Mouse (Mus musculus) stomach, embryonic 16.5 days (tissue): ENCODE results near the gene Zfp839. TPM values are rescaled to one million over a fixed set of nuclear protein-coding genes. Genes with fewer than 3 reads are reported as not detected.

Experiments used
- ATAC-seq: fragments of 200-750 bp; cut with Nextera tagmentation; 2 replicates; pipeline ENCODE4 v1.8.0; 2017; ENCODE audit warnings: moderate number of reproducible peaks, moderate TSS enrichment; ENCODE audit not compliant: insufficient read depth, low FRiP score
- H3K27ac ChIP-seq: fragments of 300-500 bp; sonication (generic); 2 replicates; pipeline ENCODE4 v1.5.1; 2014; ENCODE audit warnings: low read length
- H3K27me3 ChIP-seq: fragments of 300-500 bp; sonication (generic); 2 replicates; pipeline ENCODE4 v1.6.1; 2014; ENCODE audit warnings: low read length, control low read depth, mixed read lengths; ENCODE audit not compliant: control insufficient read depth, insufficient read depth
- H3K36me3 ChIP-seq: fragments of 300-500 bp; sonication (generic); 2 replicates; pipeline ENCODE4 v1.6.1; 2014; ENCODE audit warnings: low read length; ENCODE audit not compliant: control insufficient read depth, insufficient read depth
- H3K4me1 ChIP-seq: fragments of 300-500 bp; sonication (generic); 2 replicates; pipeline ENCODE4 v1.6.1; 2014; ENCODE audit warnings: low read length, control low read depth, mixed read lengths; ENCODE audit not compliant: control insufficient read depth, insufficient read depth
- H3K4me2 ChIP-seq: fragments of 300-500 bp; sonication (generic); 2 replicates; pipeline ENCODE4 v1.6.1; 2014; ENCODE audit warnings: low read depth, low read length, mixed read lengths
- H3K4me3 ChIP-seq: fragments of 300-500 bp; sonication (generic); replicated peaks from 2 replicates; pipeline ENCODE4 v1.5.1; 2014; ENCODE audit warnings: mild to moderate bottlenecking, low read length
- H3K9ac ChIP-seq: fragments of 300-500 bp; sonication (generic); 2 replicates; pipeline ENCODE4 v1.6.1; 2014; ENCODE audit warnings: low read length
- H3K9me3 ChIP-seq: fragments of 300-500 bp; sonication (generic); replicated peaks from 2 replicates; pipeline ENCODE4 v1.6.1; 2016; ENCODE audit warnings: low read length, control low read depth; ENCODE audit not compliant: control insufficient read depth
- WGBS: fragments of 180-500 bp; shearing (Covaris S2); extraction: QIAGEN DNeasy Blood & Tissue Kit; methylation state at CpG from one replicate; pipeline ENCODE4 v1.1.7; 2014; 5-methylcytosine and 5-hydroxymethylcytosine counted together
- polyA plus RNA-seq: library from polyadenylated mRNA; unstranded; fragments of >200 nt; fragmentation: Nextera tagmentation; extraction: Ambion mirVana; gene quantifications from 2 replicates; pipeline ENCODE4 v1.2.1, GENCODE M21; 2015

Gene Zfp839
- polyA plus RNA-seq, 1 experiment from 2014 or later, result 4.4 TPM

GRCm38 (mm10) chr12:110813624-110814023, 36.4 kb upstream of the Zfp839 start:
- peaks cover 9% of the 10 kb centered on the region; the same call in 1 of the 2 replicates for H3K4me1 ChIP-seq
- no peaks in the 10 kb centered on the region for H3K9me3 ChIP-seq
- H3K9ac ChIP-seq, result no peak overlapping the region
- H3K4me2 ChIP-seq, result no peak overlapping the region
- H3K4me3 ChIP-seq, result no peak overlapping the region
- no peaks in the 10 kb centered on the region for H3K27me3 ChIP-seq
- no peak overlapping the region for H3K27ac ChIP-seq
- 88% methylated on average over 6 of the region's 6 CpGs for WGBS
- ATAC-seq, result no peak
- no peaks in the 10 kb centered on the region for H3K36me3 ChIP-seq

- peak; percentile 59; the same call in 1 of the 2 replicates for ATAC-seq
- WGBS, result 37% methylated on average over 17 of the region's 17 CpGs
- peaks cover 6% of the 10 kb centered on the region; the same call in 1 of the 2 replicates for H3K4me1 ChIP-seq
- no peaks in the 10 kb centered on the region for H3K27me3 ChIP-seq
- H3K4me2 ChIP-seq, result no peak overlapping the region
- H3K27ac ChIP-seq, result peak overlapping the region; percentile 16; the same call in 1 of the 2 replicates
- H3K36me3 ChIP-seq, result no peaks in the 10 kb centered on the region
- no peaks in the 10 kb centered on the region for H3K9me3 ChIP-seq
- no peak overlapping the region for H3K4me3 ChIP-seq
- H3K9ac ChIP-seq, result no peak overlapping the region
Measured at GRCm38 (mm10) chr12:110814924-110815323, 35.1 kb upstream of the Zfp839 start.

DNA sequence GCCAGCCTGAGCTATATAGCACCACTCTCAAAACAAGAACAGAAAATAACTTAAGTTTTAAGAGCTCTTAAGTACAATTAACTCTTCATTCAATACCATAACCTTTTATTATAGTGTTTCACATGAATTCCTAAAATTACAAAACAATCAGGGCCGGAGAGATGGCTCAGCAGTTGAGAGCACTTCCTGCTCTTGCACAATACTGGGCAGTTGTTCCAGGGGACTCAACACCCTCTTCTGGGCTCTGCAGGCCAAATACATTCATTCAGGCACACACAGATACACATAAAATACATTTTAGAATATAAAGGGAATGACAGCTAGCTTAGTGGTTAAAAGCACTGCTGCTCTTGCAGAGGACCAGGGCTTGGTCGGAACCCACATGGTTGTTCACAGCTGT, 33.2 kb upstream of the Zfp839 start:
- Histone ChIP-seq H3K4me1 (peaks cover 6% of the 10 kb centered on the region; the same call in 1 of the 2 replicates), H3K27me3 (no peaks in the 10 kb centered on the region), H3K9ac (no peak overlapping the region), H3K4me3 (no peak overlapping the region), H3K4me2 (no peak overlapping the region), H3K9me3 (no peaks in the 10 kb centered on the region), H3K27ac (no peak overlapping the region), H3K36me3 (no peaks in the 10 kb centered on the region)
- WGBS, result 82% methylated on average over 2 of the region's 2 CpGs
- ATAC-seq, result no peak

GRCm38 (mm10) chr12:110819367-110819766, 30.7 kb upstream of the Zfp839 start:
- Histone ChIP-seq H3K9ac (no peak overlapping the region), H3K4me2 (no peak overlapping the region), H3K9me3 (no peaks in the 10 kb centered on the region), H3K4me1 (peaks cover 6% of the 10 kb centered on the region; the same call in 1 of the 2 replicates), H3K27me3 (no peaks in the 10 kb centered on the region), H3K4me3 (no peak overlapping the region), H3K27ac (no peak overlapping the region), H3K36me3 (no peaks in the 10 kb centered on the region)
- peak; percentile 66; the same call in 1 of the 2 replicates for ATAC-seq
- 46% methylated on average over 8 of the region's 8 CpGs for WGBS

- Histone ChIP-seq H3K36me3 (no peaks in the 10 kb centered on the region), H3K27me3 (no peaks in the 10 kb centered on the region), H3K9me3 (no peaks in the 10 kb centered on the region), H3K4me1 (no peaks in the 10 kb centered on the region), H3K27ac (no peak overlapping the region), H3K9ac (no peak overlapping the region), H3K4me3 (no peak overlapping the region), H3K4me2 (no peak overlapping the region)
- WGBS, result 79% methylated on average over 2 of the region's 2 CpGs
- no peak for ATAC-seq
Measured at GRCm38 (mm10) chr12:110821787-110822186, 28.3 kb upstream of the Zfp839 start.

- no peak for ATAC-seq
- Histone ChIP-seq H3K9me3 (no peaks in the 10 kb centered on the region), H3K4me3 (no peak overlapping the region), H3K4me2 (no peak overlapping the region), H3K36me3 (no peaks in the 10 kb centered on the region), H3K27ac (no peak overlapping the region), H3K4me1 (no peaks in the 10 kb centered on the region), H3K9ac (no peak overlapping the region), H3K27me3 (no peaks in the 10 kb centered on the region)
- WGBS, result 88% methylated on average over 7 of the region's 7 CpGs
Measured at GRCm38 (mm10) chr12:110822366-110822765, 27.7 kb upstream of the Zfp839 start.

DNA sequence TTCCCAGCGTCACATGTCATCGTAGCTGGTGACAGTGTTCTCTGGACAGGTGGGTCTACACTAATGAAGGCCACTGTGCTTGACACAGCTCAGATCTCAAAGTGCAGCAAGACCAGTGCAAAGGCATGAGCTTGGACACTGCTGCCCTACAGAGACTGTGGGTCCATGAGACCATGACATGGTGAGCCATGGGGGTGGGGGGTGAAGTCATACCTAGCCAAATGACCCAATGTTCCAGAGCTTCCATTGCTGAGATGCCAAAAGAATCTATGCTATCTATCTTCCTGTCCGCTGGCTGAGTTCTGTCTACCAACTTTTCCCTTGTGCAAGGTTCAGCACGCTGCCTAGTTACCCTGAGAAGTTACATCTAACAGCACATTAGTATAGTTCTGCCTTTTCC, 21.1 kb upstream of the Zfp839 start:
- Histone ChIP-seq H3K27ac (no peak overlapping the region), H3K9me3 (no peaks in the 10 kb centered on the region), H3K4me1 (no peaks in the 10 kb centered on the region), H3K9ac (no peak overlapping the region), H3K36me3 (no peaks in the 10 kb centered on the region), H3K27me3 (no peaks in the 10 kb centered on the region), H3K4me2 (no peak overlapping the region), H3K4me3 (no peak overlapping the region)
- 93% methylated on average over 4 of the region's 4 CpGs for WGBS
- no peak for ATAC-seq

- Histone ChIP-seq H3K9ac (no peak overlapping the region), H3K27me3 (no peaks in the 10 kb centered on the region), H3K4me1 (no peaks in the 10 kb centered on the region), H3K4me2 (no peak overlapping the region), H3K27ac (no peak overlapping the region), H3K9me3 (no peaks in the 10 kb centered on the region), H3K36me3 (no peaks in the 10 kb centered on the region), H3K4me3 (no peak overlapping the region)
- WGBS, result 84% methylated on average over 10 of the region's 11 CpGs
- ATAC-seq, result no peak
Measured at GRCm38 (mm10) chr12:110830293-110831024, 19.6 kb upstream of the Zfp839 start.

DNA sequence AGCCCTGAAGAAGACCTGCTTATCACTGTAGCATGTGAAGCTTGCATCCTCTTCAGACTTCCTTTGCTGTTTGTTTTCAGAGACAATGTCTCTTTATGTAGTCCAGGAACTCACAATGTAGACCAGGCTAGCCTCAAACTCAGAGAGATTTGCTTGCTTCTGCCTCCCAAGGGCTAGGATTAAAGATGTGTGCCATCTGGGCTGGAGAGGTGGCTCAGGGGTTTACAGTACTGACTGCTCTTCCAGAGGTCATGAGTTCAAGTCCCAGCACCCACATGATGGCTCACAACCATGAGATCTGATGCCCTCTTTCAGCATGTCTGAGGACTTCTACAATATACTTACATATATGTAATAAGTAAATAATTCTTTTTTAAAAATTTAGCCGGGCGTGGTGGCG, 14.9 kb upstream of the Zfp839 start:
- no peaks in the 10 kb centered on the region for H3K27me3 ChIP-seq
- H3K4me3 ChIP-seq, result no peak overlapping the region
- H3K9me3 ChIP-seq, result no peaks in the 10 kb centered on the region
- peaks cover 5% of the 10 kb centered on the region for H3K4me1 ChIP-seq
- H3K4me2 ChIP-seq, result no peak overlapping the region
- no peak overlapping the region for H3K27ac ChIP-seq
- no peak for ATAC-seq
- H3K36me3 ChIP-seq, result no peaks in the 10 kb centered on the region
- no peak overlapping the region for H3K9ac ChIP-seq
- WGBS, result 90% methylated on average over 3 of the region's 3 CpGs
